Mouse (Mus musculus): Measurements from ENCODE around the gene Elp1.

The Elp1 gene

GRCm38 (mm10) chr4:56801907-56802668 lies at the start of gene Elp1, which contains the start of gene Fam206a:
TSS of gene Elp1 (minus strand) at chr4:56802331.
TSS of gene Fam206a (plus strand) at chr4:56802345.
- peak; percentile 93 to 94 for DNase-seq (ENCODE audit: low spot score in 2 of 2)

DNA sequence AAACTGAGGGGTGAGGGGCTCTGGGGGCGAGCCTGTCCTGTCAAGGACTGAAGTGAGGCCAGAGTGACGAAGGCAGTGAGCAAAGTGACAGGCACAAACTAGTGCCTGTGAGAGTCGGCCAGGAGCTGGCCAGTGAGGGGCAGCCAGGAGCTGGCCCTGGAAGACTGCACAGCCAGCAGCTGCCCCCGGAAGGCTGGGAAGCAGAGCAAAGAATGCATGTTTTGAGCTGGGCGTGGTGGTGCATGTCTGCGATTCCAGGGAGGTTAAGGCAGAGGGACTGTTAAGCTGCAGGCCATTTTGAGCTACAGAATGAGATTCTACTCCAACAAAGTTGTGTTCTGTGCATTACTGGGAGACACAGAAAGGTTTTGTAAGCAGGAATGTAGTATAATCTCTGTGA lies 48.6 kb upstream of the Elp1 start:
- no peak for DNase-seq (ENCODE audit: low spot score in 2 of 2)

DNA sequence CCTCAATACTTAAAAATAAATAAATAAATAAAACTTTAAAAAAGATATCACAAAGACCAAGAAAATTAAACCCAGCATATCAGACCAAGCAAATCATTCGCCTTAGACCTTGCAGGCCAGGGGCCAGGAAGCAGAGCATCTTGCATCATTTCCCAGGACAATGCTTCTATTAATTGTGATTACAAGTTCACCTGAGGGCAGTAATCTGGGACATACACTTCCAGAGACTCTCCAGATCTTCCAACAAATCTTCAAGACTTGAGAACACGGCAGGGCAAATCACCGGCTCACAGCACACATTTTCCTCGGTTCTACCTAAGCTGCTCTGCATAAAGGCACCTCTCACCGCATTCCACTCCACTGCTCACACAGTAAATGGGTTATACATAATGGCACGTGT lies 45.9 kb upstream of the Elp1 start:
- DNase-seq (ENCODE audit: low spot score in 2 of 2) = no peak

- no peak for DNase-seq (ENCODE audit: low spot score in 2 of 2)
These were observed 45.3 kb upstream of the Elp1 start for GRCm38 (mm10) chr4:56847400-56847799.

GRCm38 (mm10) chr4:56845896-56846533 lies 43.9 kb upstream of the Elp1 start:
- no peak for DNase-seq (ENCODE audit: low spot score in 2 of 2)

DNA sequence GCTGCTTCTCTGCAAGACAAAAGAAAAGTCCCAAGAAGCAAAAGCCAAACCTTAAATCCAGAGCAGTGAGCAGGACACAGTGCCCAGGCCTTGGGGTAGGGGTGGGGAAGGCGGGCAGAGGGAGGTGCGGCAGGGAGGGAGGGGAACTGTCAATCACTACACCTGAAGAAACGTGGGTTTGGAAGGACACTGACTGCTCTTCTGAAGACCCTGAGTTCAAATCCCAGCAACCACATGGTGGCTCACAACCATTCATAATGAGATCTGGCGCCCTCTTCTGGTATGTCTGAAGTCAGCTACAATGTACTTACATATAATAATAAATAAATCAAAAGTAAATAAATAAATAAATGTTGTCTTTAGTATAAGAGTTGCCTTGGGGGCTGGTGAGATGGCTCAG lies 42.8 kb upstream of the Elp1 start:
- no peak for DNase-seq (ENCODE audit: low spot score in 2 of 2)

GRCm38 (mm10) chr4:56843963-56844362 lies 41.8 kb upstream of the Elp1 start:
- no peak for DNase-seq (ENCODE audit: low spot score in 2 of 2)

DNA sequence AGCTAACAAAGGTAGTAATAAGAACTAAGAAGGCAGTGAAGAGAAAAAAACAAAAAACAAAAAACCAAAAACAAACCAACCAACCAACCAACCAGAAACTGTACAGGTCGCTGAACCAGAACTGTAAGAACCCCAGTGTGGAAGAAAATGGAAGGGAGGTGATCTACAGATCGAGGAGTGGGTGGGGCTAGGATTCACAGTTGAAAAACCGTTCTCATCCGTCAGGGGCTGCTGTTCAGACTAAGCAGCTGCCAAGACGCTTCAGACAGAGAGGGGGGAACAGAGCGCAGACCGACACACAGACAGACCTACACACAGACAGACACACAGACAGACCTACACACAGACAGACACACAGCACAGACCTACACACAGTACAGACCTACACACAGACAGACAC lies 40.4 kb upstream of the Elp1 start:
- DNase-seq (ENCODE audit: low spot score in 2 of 2) = no peak

DNA sequence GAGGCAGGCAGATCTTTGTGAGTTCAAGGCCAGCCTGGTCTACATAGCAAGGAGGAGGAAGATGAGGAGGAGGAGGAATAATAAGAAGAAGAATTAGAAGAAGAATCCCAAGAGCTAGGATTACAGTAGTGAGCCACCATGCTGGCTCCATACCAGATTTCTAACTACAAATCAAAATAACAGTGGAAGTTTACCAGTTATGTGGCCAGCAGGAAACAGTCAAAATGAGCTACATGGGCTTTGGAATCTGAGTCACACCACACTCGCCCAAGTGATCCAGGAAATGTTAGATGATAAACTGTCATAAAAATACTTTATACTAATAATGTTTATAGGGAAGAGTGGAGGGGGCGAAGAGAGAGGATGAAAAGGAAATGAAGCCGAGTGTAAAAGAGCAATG lies 38.2 kb upstream of the Elp1 start:
- DNase-seq (ENCODE audit: low spot score in 2 of 2) = no peak

DNA sequence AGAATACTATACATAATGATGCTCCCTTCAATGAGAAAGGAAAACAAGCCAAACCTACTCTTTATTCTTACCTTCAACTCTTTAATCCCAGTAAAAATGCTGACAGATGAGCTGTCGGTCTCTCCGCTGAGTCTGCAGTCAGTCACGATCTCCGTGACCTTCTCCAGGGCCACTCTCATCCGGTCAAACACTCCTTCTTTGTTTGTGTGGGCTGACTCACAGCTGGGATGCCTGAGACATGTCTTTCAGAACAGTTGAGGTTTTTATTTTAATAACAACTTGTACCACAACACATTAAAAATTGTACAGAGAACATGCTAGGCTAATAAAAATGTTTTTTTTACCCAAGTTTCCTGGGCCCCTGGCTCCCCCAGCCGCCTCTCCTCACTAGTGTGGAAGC lies 35.5 kb upstream of the Elp1 start:
- no peak for DNase-seq (ENCODE audit: low spot score in 2 of 2)

DNA sequence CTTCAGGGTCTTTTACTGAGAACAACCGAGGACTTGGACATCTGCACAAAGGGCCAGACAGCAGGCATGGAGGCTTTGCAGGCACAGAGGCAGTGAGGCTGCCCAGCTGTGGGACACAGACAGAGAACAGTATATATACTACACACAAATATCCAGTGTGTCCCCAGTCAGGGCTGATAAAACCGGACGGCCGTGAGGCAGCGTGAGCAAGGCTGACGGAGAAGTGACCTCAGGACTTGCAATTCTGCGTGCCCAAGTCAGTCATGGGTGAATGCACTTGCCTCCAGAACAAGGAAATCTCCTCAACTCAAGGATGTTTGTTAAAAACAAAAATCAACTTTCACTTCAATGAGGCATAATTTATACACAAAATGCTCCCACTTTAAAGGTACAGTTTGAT lies 29.9 kb upstream of the Elp1 start:
- DNase-seq (ENCODE audit: low spot score in 2 of 2) = no peak

GRCm38 (mm10) chr4:56831013-56831609 lies 29.0 kb upstream of the Elp1 start:
- DNase-seq (ENCODE audit: low spot score in 2 of 2) = no peak

DNA sequence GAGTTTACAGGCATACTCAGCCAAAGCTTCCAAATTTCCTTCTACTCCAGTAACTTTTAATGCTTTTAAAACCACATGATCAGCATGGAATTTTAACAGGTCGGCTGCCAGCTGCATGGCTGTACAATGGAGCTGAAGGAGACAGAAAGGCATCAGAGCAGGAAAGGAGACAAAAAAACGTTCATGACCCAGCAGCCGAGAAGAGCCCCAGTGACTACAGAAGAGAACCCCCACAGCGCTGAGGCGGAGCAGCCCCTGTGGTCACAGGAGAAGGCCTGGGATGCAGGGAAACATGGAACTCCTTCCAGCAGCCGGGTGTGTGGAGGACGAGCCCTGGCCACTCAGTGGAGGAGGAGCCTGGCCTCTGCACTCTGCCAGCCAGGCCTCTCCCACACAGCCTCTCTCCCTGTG lies 27.4 kb upstream of the Elp1 start:
- no peak for DNase-seq (ENCODE audit: low spot score in 2 of 2)

GRCm38 (mm10) chr4:56828932-56829331 lies 26.8 kb upstream of the Elp1 start:
- DNase-seq (ENCODE audit: low spot score in 2 of 2) = no peak

- no peak for DNase-seq (ENCODE audit: low spot score in 2 of 2)
These were observed 22.1 kb upstream of the Elp1 start for GRCm38 (mm10) chr4:56824231-56824630.

DNA sequence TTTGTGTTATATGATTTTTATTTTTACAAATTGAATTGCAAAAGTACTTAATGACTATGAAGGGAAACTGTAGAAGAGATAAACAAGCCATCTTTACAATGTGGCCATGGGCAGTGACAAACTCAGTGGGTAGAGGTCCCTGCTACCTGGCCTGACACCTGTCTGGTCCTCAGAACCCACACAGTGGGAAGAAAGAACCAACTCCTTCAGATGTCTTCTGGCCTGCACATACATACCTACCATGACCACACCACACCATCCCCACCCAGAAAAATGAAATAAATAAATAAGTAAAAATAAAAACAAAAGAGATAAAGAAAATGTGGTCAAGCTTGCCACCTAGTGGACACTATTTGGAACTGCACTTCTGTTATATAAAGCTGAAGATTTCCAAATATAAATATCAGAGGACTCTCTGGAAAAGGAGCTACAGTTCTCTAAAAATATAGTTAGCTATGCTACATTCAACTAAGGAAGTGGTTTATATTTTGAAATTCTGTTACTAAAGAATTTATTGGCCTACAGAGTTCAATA lies 18.0 kb upstream of the Elp1 start:
- DNase-seq (ENCODE audit: low spot score in 2 of 2) = no peak

DNA sequence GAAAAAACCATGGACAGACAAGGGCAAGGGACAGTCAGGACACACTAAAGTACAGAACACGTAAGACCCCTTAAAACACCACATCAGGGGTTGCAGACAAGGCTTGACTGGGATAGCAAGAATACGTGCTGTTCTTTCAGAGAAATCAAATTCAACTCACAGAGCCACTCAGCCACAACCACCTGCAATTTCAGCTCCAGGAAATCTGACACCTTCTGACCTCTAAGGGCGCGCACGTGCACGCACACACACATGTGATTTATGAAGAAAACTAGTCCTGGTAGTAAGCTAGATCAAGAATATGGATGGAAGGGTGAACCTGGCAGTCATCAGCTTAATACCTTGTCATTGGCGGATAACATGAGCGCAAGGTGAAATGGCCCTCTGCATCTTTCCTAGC lies 13.0 kb upstream of the Elp1 start:
- DNase-seq (ENCODE audit: low spot score in 2 of 2) = no peak

- DNase-seq (ENCODE audit: low spot score in 2 of 2) = no peak
These were observed 10.0 kb upstream of the Elp1 start for GRCm38 (mm10) chr4:56812096-56812495.

DNA sequence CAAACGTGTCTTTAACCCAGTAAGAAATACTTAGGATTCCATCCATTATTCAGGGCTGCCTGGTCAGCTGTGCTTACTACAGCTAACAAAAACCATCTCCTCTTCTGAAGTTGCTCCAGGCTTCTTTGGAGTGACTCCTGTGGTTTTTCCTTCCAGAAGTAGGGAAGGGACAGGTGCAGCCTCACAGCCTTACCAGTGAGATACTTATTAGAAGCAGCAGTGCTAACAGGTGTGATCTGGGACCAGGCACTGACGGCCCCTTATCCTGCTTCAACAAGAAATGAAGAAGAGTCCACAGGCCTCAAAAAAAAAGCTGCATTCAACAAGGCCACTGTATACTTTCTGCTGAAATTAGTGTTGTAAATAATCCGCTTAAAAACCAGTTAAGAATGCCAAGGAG lies 9.5 kb upstream of the Elp1 start:
- DNase-seq (ENCODE audit: low spot score in 2 of 2) = no peak

DNA sequence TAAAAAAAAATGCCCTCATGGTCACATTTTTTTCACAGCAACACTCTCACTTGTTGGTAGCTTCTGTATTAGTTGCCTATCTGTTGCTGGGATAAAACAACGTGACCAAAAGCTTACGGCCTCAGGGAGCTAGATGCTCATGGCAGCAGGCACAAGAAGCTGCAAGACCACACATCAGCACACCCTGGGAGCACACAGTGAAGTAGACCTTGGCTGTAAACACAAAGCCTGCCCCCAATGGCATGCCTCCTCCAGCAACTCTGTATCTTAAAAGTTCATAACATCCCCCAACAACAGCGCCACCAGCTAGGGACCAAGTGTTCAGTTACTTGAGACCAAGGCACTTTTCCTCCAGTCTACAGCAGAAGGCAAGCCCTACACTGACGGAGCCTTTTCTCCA lies 6.9 kb upstream of the Elp1 start:
- no peak for DNase-seq (ENCODE audit: low spot score in 2 of 2)

DNA sequence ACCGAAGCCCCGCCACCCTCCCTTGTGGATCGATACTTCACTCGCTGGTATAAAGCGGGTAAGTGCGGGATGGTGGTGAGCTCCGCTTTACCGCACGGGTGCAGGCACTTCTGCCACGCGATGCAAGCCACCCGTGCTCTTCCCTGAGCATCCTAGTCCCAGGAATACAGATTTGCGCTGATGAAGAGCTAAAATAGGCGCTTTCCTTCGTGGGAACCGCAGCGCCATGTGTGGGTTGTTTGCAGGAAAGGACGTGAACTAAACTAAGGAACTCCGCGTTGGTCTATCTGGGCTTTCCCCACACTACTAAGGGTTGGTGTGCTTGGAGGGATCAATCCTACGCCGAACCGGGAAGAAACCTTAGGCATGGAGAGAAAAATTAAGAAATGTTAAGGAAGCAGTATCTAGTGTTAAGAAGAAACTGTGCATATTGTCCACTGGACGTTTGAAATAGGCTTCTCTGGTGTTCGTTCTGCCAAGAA lies 579 bp upstream of the Elp1 start:
- DNase-seq (ENCODE audit: low spot score in 2 of 2) = no peak

DNA sequence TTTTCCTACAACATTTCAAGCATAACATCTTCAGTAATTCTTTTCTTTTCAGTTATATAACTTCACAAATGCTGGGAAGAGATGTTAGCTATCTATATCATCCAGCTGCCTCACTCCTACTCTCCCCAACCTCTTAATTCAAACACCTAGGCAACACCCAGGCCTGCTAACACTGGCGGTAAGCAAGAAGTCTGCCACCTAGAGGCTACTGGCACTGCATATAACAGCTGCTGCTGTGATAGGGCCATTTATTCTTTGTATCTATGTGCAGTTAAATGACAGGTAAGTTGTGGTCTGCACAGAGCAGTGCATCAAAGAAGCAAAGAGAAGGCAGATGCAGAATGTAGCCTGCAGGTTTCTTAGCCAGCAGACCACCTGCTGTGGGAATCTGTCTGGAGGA lies 10.8 kb downstream of the Elp1 start:
- no peak for DNase-seq (ENCODE audit: low spot score in 2 of 2)

GRCm38 (mm10) chr4:56771065-56771464 lies 31.1 kb downstream of the Elp1 start:
- no peak for DNase-seq (ENCODE audit: low spot score in 2 of 2)
